18 mouse cellular contexts compared by ENCODE assay signal in the genomic region with DNA sequence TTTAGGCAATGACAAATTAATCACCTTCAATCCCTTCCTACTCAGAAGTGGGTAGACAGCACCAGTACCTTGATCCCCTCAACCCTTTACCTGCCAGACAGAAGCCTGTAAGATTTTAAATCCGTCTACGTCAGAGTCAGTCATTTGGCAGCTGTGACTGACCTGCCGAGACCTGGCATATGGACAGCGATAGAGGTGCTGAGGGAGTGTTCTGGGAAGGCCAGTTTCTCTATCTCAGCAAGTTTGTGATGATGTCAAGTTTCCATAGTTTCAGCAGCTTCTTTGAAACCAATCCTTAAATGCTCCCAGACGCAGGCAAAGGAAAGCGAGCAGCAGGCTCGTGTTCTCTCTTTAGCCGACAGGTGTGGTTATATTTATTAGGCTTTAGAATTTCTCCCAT. TPM values are rescaled to one million over a fixed set of nuclear protein-coding genes. Genes with fewer than 3 reads are reported as not detected.
DNase-seq lines count a peak whose midpoint lies in the region.
"Had no signal": no experiment of that assay in that cellular context is flagged by ENCODE, and none has a peak within 500 bp of the region (broad histone marks: within the 10 kb centered on the region; RNA-seq: fewer than 3 reads in every experiment).

No protein-coding gene starts in this region.

- peak; percentile 69 for DNase-seq in gastrocnemius, adult 18-20 months (ENCODE audit: low spot score)
- DNase-seq in gastrocnemius, postnatal 4 days (ENCODE audit: low spot score in 2 of 2), result no peak
- peak; percentile 30 for DNase-seq in gastrocnemius, postnatal 14 days
- DNase-seq in gastrocnemius, postnatal 10 days, result no peak
- peak; percentile 8 for DNase-seq in forelimb bud, embryonic 11.5 days (ENCODE audit: low read depth, low spot score)
- DNase-seq in mesoderm, embryonic 11.5 days (ENCODE audit: low read depth, low spot score), result peak; percentile 8
- no peak for DNase-seq in B cell, adult 2 months
- DNase-seq in MN1 (ENCODE audit: low spot score), result no peak
- DNase-seq: adrenal gland, adult 8-10 months; adrenal gland, postnatal 14 days; adrenal gland, postnatal 36 days; cerebellum, adult 11-12 months; cerebellum, adult 2 months; cerebellum, adult 9-10 months; cerebellum, postnatal 10 days; cerebellum, postnatal 25 days had no signal

- intact Hi-C loops in gastrocnemius, postnatal 14 days (cut with DNase I; ENCODE audit: low total_unique reads), result no loop called here

RNA-seq across cellular contexts. Expression of gene Myh2, which starts 31.3 kb away (rescaled TPM):
- 1,000 to 10,000 TPM; 2,421 to 2,564 TPM for total RNA-seq in gastrocnemius, adult 18-20 months (2021)
- 100 to 1,000 TPM; 229 to 257 TPM for total RNA-seq in gastrocnemius, postnatal 4 days (2021)
- 1,000 to 10,000 TPM; 1,817 to 1,833 TPM for total RNA-seq in gastrocnemius, postnatal 14 days (2021)
- 1,000 to 10,000 TPM; 1,145 to 1,256 TPM for total RNA-seq in gastrocnemius, postnatal 10 days (2021)
- total RNA-seq: adrenal gland, adult 8-10 months; adrenal gland, postnatal 14 days; ES-E14; MEL had no signal

Comparison
In these comparisons a context has a peak if more than half of its experiments do, and no peak if none do; other contexts are left out.
1. DNase-seq: peak in gastrocnemius, adult 18-20 months (single experiment), gastrocnemius, postnatal 14 days (single experiment), forelimb bud, embryonic 11.5 days (single experiment) and mesoderm, embryonic 11.5 days (single experiment); none in gastrocnemius, postnatal 4 days (0 of 2), gastrocnemius, postnatal 10 days (single experiment), B cell, adult 2 months (0 of 2) and MN1 (single experiment).
2. RNA of gene Myh2, which starts 31.3 kb away (total RNA-seq): 2,421 to 2,564 TPM in gastrocnemius, adult 18-20 months, 1,817 to 1,833 TPM in gastrocnemius, postnatal 14 days and 1,145 to 1,256 TPM in gastrocnemius, postnatal 10 days; 229 to 257 TPM in gastrocnemius, postnatal 4 days; every median in the first group is over 4 times any median in the second.